Mouse (Mus musculus): ENCODE data around the gene Lrrc25.

The Lrrc25 gene

DNA sequence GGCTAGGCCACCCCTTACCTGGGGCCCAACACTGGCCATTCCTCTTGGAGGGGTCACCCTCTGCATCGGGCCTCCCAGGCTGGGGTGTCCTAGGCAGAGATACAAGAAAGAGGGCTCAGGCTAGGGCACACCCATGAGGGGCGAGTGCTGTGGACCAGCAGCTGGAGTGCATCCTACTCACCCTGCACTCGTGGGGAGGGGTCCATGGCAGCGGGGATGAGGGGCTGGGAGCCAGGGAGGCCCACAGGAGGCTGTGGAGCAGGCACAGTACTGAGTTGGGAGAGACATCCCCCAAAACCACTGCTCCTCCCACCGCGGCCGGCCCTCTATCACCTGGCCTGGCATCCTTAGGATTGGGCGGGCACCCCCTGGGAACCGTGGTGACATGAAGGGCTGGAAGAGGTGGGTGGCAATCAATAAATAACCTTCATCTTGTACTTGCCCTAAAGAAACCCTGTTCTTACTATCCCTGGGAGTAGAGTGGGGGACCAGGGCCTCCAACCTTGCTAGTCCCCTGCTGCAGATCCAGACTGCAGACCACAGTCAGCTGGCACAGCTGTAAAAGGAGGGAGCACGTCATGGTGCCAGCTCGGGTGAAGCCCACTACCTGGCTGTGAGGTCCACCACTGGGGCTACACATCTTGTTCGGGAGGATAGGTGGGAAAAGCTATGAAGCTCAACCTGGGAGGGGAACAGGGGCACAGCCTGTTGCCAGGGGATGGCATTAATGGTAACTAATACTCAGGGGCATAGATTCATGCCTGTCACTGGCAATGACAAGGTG is 16.3 kb upstream of the Lrrc25 start:
- DNase-seq (ENCODE audit: low read depth, low spot score): no peak

DNA sequence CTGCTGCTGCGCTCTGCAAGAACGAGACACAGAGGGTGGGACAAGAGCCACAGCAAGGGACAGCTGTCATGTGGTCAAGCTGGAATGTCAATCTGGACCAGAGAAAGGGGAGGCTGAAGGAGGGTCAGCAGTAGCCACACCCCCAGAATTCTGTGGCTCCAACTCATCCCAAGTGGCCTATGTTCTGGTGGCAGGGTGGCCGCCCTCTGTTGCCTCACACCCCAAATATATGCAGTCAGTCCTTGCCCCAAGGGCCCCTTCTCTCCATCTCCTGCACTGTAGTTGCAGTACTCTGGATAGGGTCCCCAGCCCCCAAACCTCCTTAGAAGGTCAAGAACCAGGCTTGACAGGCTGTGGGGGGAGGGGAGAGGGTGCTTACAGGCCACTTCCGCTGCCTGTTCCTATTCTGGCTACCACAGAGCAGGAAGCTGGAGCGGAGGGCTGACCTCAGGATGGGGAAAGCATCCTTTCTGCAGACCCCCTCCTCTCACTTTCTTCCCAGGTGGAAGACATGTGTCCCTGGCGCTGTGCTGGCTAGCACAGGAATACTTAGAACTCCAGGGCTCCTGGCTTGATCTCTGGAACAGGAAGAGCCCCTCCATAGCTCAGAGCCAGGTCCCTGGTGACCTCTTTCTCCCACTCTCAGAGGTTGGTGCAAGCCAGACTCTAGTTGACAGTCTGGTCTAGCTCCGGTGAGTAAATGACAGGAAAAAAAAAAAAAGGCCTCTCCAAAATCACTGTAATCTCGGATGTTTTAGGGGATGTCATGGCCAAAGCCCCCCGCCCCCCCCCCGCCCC is 15.3 kb upstream of the Lrrc25 start:
- DNase-seq (ENCODE audit: low read depth, low spot score): no peak

DNA sequence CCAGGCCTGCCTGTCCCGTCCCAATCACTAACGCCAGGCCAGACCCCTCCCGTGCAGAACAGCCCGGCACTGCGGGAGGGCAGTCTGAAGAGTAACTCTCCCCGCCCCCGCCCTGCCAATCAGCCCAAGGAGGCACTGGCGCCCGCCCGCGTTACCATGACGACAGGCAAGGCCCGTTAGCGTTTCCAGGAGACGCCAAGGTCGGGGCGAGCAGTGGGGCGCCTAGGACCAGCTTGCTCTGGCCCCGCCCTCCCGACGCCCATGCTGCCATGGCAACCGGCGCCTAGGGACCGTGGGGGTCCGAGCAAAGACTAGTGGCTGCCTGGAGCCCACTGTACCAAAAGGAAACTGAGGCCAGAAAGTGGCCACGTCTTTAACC is 14.7 kb upstream of the Lrrc25 start:
- peak; percentile 64 for DNase-seq (ENCODE audit: low read depth, low spot score)

DNA sequence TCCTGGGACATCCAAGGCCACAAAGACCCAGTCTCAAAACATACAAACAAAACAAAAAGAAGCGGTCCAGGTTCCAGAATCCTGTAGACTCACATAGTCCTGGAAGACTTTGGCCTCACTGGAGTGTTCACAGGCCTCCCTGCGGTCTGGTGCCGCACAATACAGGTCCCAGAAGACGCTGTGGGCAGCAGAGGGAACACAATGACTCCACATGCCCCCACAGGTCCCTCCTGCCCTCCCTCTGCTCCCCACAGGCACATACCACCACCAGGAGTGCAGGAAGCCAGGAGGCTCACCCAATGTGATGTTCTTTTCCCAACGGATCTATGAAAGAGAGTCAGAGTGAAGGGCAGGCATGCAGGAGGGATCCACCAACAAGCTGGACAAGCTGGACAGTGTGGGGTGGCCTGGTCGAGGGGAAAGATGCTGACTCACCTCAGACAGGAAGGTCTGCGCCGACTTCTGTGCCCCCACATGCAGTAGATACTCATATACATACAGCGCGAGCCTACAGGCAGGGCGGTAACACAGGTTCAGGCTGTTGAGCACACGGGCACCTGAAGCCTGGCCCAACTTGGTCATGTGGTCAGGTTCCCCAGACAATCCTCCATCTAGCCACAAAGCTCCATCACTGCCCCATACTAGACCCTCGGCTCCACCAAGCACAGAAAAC is 13.7 kb upstream of the Lrrc25 start:
- DNase-seq (ENCODE audit: low read depth, low spot score): no peak

DNA sequence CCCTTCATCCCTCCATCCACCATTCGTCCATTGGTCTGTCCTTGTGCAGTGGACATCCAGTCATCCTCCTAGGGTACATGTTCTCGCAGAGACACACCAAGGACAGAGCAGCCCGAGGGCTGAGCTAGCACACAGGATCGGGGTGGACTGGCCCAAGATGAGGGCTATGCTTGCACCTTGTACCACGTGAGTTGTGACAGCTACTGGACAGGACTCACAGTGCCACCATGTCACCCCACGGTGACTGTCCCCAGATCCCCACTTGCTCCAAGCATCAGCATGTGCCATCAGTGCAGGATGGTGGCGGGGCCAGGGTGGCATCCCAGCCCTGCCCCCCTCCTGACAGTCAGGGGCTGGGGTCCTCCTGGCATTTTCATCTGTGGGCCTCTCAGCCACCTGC is 11.4 kb upstream of the Lrrc25 start:
- no peak for DNase-seq (ENCODE audit: low read depth, low spot score)

DNA sequence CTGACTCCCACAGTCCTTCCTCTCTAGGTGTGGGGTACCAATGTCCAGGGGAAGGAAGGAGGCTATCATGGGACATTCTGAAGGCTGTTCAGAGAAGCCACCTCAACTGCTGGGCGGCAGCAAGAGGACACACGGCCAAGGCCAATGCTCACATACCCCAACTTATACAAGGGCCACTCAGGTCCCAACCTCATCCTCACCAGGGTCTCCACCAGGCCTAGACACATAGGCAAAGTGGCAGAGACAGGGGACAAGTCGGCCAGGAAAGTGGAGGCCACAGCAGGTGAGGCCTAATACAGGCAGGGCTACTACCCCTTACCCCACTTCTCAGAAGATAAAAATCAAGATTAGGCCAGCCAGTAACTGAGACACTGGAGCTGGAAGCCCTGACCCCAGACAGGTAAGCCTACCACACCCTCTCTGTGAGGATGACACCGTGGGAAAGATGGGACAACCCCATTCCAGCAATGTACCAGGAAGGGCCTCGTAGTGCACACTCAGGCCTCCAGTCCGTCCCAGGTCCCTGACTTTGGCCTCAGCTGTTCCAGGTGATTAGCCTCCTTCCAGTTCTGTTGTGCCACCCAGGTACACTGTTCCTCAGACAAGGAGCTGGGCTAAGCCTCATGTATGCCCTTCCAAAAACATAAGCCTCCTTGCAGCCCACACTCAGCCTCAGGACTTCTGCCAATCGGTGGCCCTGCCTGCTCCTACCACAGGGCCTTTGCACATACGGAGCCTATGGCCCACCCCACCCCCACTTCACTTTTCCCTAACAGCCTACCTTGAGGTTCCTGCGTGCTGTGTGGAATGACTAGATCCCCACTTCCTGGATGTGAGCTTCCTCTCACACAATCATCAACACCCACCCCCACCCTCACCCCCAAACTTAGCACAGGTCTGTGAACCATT is 9.8 kb upstream of the Lrrc25 start:
- DNase-seq (ENCODE audit: low read depth, low spot score): no peak

DNA sequence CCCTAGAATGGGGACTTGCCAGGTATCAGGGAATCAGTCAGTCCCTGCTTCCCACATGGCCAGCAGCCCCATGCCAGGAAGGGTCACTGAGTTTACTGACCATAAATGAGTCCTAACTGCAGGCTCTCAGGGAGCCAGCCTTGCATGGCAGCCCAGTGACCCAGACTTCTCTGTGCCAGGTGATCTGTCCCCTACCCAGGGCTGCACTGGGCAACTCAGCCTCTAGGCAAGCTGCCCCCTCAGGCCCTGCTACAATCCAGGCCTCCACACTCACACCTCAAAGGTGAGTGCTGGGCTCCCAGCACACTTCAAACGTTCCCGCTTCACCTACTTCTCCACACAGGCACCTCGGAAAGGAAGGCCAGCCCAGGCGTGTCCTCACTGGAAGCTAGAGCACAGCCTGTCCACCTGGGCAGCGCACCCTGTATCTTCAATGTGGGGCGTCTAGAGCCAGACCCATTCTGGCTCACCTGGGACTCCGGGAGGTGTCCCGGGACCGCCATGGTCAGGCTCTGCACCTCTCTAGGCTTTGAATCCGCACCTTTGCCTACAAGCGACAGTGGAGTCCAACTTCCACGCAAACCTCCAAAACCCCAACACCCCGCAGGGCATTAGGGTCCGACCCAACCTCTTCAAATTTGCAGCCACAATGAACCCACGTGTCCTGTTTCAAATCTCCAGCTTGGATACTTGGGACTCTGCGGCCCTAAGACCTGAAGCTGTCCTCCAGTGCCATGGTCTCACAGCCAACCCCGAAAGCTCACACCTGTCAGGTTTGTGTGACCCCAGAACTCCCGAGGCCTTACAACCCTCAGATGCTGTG is 9.0 kb upstream of the Lrrc25 start:
- DNase-seq (ENCODE audit: low read depth, low spot score): no peak

DNA sequence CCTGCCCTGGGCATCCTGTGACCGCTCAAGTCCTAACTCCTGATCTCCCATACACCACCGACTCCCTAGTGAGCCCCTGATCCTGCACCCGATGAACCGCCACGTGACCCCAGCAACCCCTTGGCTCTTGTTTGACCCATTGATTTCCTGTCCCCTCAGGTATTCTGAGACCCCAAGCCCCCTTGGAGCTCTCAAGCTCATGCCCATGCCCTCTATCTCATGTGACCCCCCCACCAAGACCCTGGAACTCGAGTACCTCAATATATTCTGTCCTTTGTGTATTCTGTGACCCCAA is 8.4 kb upstream of the Lrrc25 start:
- no peak for DNase-seq (ENCODE audit: low read depth, low spot score)

DNA sequence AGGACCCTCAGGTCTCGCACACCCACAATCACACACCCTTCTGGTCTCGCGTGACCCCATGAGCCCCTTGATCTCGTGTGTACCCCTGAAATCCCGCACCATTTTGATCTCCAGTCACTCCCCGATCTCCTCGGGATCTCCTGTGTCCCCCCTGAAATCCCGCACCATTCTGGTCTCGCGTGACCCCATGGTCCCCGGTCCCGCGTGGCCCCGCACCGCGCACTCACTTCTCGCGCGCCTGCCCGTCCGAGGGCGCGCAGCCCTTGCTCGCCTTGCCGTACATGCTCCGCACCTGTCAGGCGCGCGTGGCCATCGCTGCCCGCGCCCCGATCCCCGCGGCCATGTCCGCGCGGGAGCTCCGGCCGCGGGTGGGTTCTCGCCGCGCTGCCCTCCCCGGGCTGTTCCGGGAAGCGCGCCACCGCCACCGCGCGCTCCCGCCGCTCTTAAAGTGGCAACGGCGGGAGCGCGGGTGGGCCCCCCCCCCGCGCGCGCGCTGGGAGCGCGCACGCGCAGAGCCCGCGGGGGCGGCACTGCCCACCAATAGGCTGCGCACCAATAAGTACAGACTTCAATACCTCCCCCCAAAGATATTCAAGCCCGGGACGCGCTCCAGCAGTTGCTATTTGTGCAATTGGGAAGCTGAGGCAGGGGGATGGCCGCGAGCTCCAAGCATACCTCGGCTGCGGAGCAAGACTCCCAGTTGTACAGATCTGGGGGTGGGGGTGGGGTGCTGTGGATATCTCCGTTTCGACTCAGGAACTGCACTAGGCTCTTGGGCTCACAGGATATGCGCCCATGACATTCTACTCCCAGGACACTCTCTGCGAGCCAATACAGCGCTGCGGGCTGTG is 7.8 kb upstream of the Lrrc25 start:
- no peak for DNase-seq (ENCODE audit: low read depth, low spot score)

DNA sequence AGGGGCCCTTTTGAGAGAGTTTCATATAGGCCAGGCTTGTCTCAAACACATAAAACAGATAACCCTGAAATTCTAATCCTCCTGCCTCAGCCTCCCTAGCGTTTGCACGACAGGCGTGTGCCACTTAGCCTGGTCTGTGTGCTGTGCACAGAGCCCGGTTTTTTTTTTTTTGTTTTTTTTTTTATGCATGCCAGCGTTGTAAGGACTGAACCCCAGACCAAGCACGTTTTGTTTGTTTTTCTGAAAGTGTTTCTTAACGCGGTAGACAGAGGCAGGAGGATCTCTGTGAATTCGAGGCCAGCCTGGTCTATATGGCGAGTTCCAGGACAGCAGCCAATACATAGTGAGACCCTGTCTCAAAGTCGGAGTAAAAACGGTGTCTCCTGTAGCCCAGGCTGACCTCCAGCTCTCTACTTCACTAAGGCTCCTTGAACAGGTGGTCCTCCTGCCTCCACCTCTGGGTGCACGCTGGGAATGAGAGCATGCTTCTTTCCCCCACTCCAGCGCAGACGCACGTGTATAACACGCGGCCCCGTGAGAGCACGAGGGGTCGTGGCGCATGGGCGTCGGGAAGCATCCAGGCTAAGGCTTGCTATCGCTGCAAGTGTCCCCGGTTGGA is 7.1 kb upstream of the Lrrc25 start, which contains the start of gene Ssbp4:
TSS of gene Ssbp4 (minus strand) at position 124 of the 619 bp plus-strand sequence.
- DNase-seq (ENCODE audit: low read depth, low spot score): no peak

DNA sequence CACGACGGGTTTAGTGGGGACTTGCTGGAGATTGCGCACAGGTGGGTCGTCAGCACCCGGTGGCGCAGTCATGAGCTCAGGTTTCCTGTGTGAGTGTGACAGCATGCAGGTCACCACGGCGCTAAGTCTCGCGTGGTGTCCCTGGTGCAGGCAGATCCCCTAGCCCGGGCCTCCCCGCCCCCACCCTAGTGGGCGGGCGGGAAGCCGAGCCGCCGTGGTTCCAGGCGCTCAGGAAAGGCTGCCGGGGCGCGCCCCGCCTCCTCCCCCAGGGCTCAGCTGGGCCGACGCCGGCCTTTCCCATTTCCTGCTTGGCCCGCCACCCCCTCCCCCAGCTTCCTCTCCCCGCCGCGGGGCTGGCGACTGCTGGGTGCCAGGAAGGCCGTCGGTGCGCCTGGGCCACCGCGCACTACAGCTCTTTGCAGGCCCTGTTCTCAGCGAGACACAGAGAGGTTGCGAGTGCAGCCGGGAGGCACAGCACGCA is 6.5 kb upstream of the Lrrc25 start:
- DNase-seq (ENCODE audit: low read depth, low spot score): no peak

DNA sequence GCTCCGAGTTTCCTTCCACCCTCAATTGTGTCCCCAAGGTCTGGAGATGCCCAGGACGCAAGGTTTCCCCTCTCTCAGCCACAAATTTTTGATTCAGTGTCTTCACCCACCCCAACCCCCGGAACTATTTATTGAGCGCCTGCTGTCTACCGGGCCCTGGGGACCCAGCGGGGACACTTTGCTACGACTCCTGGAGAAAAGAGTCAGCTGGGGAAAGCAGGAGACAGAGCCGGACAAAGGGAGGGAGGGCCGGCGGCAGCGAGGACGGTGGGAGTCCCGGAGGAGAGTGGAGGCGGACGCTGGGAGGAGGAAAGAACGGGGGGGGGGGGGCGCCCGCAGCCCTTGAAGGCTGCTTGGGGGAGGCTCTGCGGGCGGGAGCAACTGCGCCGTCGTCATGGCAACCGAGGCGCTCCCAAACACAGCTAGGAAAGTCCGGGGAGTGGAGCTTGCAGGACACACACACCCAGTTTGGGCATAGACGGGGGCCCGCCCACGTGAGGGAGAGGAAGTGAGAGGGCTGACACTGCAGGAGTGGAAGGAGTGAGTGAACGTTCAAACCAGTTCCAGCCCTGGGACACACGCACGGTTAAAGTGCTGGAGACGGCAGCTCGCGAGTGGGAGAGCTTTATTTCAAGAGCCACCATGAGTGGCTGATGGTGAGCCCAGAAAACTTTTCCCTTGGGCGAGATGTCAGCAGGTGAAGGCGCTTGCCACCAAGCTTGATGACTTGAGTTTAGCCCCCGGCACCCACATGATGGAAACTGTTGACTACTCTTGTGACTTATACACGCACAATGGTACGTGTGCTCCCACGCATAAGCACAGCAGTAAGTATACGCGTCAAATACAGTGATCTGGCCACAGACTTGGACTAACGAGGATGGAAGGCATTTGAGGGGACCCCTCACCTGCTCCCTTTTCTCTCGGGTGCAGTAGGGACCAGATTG is 5.8 kb upstream of the Lrrc25 start:
- peak; percentile 71 for DNase-seq (ENCODE audit: low read depth, low spot score)

DNA sequence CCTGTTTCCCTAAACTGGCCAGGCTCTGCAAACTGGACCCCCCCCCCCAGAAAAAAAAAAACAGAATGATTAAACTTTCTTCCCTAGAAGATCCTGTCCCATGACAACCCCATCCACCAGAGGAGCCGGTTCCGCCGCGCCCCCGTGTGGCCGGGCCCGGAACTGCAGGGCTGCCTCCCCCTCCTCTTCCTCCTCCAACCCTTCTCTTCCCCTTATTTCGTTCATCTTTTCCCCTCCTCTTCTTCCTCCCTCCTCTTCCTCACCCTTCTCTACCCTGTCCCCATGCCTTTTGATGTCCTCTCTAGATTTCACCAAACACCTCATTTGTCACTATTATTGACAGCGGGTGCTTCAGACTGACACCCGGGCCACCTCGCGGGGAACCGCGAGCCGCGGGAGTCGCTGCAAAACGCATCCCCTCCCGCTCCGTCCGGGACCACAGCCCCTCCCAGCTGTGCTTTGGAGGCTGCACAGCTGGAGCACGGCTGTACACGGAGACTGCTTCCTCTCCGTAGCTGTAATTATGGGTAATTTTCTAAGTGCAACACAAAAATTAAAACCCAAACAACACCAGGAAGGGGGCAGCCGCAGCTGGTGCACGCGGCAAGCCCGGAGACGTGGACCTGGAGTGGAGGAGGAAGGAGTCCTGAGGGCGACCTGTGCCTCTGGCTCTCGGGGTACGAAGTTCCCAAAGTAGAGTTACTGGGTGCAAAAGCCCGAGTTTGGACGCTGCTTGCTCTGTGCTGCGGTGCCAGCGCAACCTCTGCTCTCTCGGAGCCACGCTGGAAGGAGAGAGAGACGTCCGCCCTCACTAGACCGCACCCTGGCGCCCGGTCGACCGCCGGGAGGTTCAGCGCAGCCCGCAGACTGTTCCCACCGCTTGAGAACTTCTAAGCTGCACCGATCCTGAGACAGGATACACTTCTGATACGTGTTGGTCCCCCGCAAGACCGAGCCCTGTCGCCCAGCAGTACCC is 4.9 kb upstream of the Lrrc25 start:
- DNase-seq (ENCODE audit: low read depth, low spot score): peak; percentile 70

DNA sequence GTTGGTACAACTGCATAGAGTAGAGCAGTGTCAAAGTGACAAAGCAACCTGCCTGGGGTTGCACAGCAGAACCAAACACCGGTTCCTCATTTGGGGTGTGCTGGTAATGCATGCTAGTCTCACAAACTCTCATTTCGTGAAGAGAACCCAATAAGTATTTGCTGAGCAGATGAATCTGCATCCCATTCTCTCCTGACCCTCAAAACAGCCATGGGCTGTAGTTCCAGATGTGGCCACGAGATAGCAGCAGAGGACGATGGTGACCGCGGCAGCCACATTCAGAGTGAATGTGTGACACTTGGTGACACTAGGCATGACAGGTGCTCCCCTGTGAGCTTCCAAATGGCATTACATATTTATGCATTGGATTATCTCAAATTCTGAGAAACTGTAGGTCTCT is 4.1 kb upstream of the Lrrc25 start:
- DNase-seq (ENCODE audit: low read depth, low spot score): peak; percentile 85

DNA sequence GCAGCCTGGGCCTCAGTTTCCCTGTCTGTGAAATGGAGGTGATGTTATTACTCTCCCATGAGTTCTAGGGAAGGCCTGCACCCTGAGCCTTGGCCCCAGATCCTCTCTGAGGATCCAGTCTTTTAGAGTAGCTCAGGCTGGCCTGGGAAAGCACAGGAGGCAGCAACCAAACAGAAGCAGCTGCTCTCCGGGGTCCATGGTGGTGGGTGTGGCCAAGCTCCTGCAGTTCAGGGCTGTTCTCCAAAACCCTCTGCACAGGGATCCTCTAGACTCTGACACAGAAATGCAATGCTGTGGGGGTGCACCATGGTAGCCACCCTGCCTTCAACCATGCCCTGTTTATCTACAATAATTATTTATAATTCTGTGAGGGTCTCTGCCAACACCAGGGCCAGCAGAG is 2.2 kb upstream of the Lrrc25 start:
- DNase-seq (ENCODE audit: low read depth, low spot score): no peak

DNA sequence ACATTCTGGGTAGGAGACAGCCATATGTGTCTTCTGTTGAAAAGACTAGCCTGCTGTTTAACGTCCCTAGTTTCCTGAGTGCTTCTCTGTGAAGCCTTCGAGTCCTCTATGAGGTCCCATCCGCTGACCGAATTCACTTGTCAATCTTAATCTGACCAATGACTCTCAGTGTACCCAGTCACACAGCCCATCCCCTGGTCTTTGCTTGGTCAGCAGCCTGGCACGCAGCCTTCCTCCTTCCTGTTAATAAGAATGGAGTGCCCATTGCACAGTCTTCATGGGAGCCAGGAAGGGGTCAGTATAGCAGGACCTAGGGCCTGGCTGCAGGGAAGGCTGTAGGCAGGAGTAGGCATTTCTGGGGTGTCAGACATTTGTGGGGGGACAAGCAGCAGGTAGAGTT is 1.5 kb upstream of the Lrrc25 start:
- no peak for DNase-seq (ENCODE audit: low read depth, low spot score)

DNA sequence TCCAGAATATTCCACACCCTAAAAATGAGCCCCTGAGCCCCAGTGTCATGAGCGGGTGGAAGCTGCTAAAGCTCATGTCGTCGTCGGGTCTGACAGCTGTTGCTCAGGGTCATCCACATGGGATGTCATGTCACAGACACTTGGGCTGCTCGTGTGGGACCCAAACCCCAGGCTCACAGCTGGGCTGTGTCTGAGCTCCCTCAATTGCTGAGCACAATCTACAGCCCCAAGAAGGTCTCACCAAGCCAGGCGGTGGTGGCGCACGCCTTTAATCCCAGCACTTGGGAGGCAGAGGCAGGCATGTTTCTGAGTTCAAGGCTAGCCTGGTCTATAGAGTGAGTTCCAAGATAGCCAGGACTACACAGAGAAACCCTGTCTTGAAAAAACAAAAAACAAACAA is 674 bp upstream of the Lrrc25 start:
- DNase-seq (ENCODE audit: low read depth, low spot score): no peak
